Mouse (Mus musculus): ENCODE measurements around the gene Nqo1. TPM values are rescaled to one million over a fixed set of nuclear protein-coding genes. Genes with fewer than 3 reads are reported as not detected.

Gene Nqo1
- polyA plus RNA-seq, 1 experiment, result 9.7 TPM

- Histone ChIP-seq H3K4me3 (ENCODE audit: low read depth, low read length) (no peak overlapping the region), H3K27me3 (ENCODE audit: control insufficient read depth, insufficient read depth, low read length) (no peaks in the 10 kb centered on the region), H3K4me1 (ENCODE audit: control insufficient read depth, insufficient read depth, insufficient read length, low read length) (peaks cover under 1% of the 10 kb centered on the region; the same call in 1 of the 2 replicates), H3K36me3 (ENCODE audit: control insufficient read depth, insufficient read depth, low read length) (no peaks in the 10 kb centered on the region), H3K27ac (ENCODE audit: insufficient read depth, low read depth, low read length) (no peak overlapping the region)
- no peak for TF ChIP-seq POLR2A (IDR thresholded peaks at IDR 0.05; ENCODE audit: low read depth, low read length)
- TF ChIP-seq CTCF (IDR thresholded peaks at IDR 0.05; ENCODE audit: extremely low read depth, insufficient read length, insufficient replicate concordance, low read depth, low read length), result no peak
- 16% methylated on average over 5 of the region's 5 CpGs for WGBS
These were observed 18.4 kb downstream of the Nqo1 start for GRCm38 (mm10) chr8:107384651-107385050.

GRCm38 (mm10) chr8:107382898-107383297 is 20.1 kb downstream of the Nqo1 start:
- Histone ChIP-seq H3K4me1 (ENCODE audit: control insufficient read depth, insufficient read depth, insufficient read length, low read length) (no peaks in the 10 kb centered on the region), H3K27me3 (ENCODE audit: control insufficient read depth, insufficient read depth, low read length) (no peaks in the 10 kb centered on the region), H3K36me3 (ENCODE audit: control insufficient read depth, insufficient read depth, low read length) (peaks cover 7% of the 10 kb centered on the region), H3K27ac (ENCODE audit: insufficient read depth, low read depth, low read length) (no peak overlapping the region), H3K4me3 (ENCODE audit: low read depth, low read length) (no peak overlapping the region)
- TF ChIP-seq CTCF (IDR thresholded peaks at IDR 0.05; ENCODE audit: extremely low read depth, insufficient read length, insufficient replicate concordance, low read depth, low read length) (no peak), POLR2A (IDR thresholded peaks at IDR 0.05; ENCODE audit: low read depth, low read length) (no peak)
- WGBS, result 71% methylated on average over 4 of the region's 4 CpGs

GRCm38 (mm10) chr8:107381666-107382065 is 21.3 kb downstream of the Nqo1 start:
- no peak for TF ChIP-seq POLR2A (IDR thresholded peaks at IDR 0.05; ENCODE audit: low read depth, low read length)
- TF ChIP-seq CTCF (IDR thresholded peaks at IDR 0.05; ENCODE audit: extremely low read depth, insufficient read length, insufficient replicate concordance, low read depth, low read length), result no peak
- H3K4me3 ChIP-seq (ENCODE audit: low read depth, low read length), result no peak overlapping the region
- no peaks in the 10 kb centered on the region for H3K4me1 ChIP-seq (ENCODE audit: control insufficient read depth, insufficient read depth, insufficient read length, low read length)
- H3K27me3 ChIP-seq (ENCODE audit: control insufficient read depth, insufficient read depth, low read length), result no peaks in the 10 kb centered on the region
- 93% methylated on average over 4 of the region's 4 CpGs for WGBS
- H3K27ac ChIP-seq (ENCODE audit: insufficient read depth, low read depth, low read length), result no peak overlapping the region
- peaks cover 10% of the 10 kb centered on the region for H3K36me3 ChIP-seq (ENCODE audit: control insufficient read depth, insufficient read depth, low read length)

- 88% methylated on average over 8 of the region's 8 CpGs for WGBS
- no peak for TF ChIP-seq CTCF (IDR thresholded peaks at IDR 0.05; ENCODE audit: extremely low read depth, insufficient read length, insufficient replicate concordance, low read depth, low read length)
- no peak for TF ChIP-seq POLR2A (IDR thresholded peaks at IDR 0.05; ENCODE audit: low read depth, low read length)
- Histone ChIP-seq H3K27ac (ENCODE audit: insufficient read depth, low read depth, low read length) (no peak overlapping the region), H3K4me1 (ENCODE audit: control insufficient read depth, insufficient read depth, insufficient read length, low read length) (no peaks in the 10 kb centered on the region), H3K4me3 (ENCODE audit: low read depth, low read length) (no peak overlapping the region), H3K36me3 (ENCODE audit: control insufficient read depth, insufficient read depth, low read length) (peaks cover 12% of the 10 kb centered on the region), H3K27me3 (ENCODE audit: control insufficient read depth, insufficient read depth, low read length) (no peaks in the 10 kb centered on the region)
These were observed 22.3 kb downstream of the Nqo1 start for GRCm38 (mm10) chr8:107380734-107381133.

- 92% methylated on average over 3 of the region's 3 CpGs for WGBS
- TF ChIP-seq POLR2A (IDR thresholded peaks at IDR 0.05; ENCODE audit: low read depth, low read length), result no peak
- H3K27ac ChIP-seq (ENCODE audit: insufficient read depth, low read depth, low read length), result no peak overlapping the region
- peaks cover 24% of the 10 kb centered on the region for H3K36me3 ChIP-seq (ENCODE audit: control insufficient read depth, insufficient read depth, low read length)
- no peaks in the 10 kb centered on the region for H3K4me1 ChIP-seq (ENCODE audit: control insufficient read depth, insufficient read depth, insufficient read length, low read length)
- no peaks in the 10 kb centered on the region for H3K27me3 ChIP-seq (ENCODE audit: control insufficient read depth, insufficient read depth, low read length)
- no peak overlapping the region for H3K4me3 ChIP-seq (ENCODE audit: low read depth, low read length)
These were observed 25.7 kb downstream of the Nqo1 start for GRCm38 (mm10) chr8:107377346-107377745.

- Histone ChIP-seq H3K27me3 (ENCODE audit: control insufficient read depth, insufficient read depth, low read length) (no peaks in the 10 kb centered on the region), H3K36me3 (ENCODE audit: control insufficient read depth, insufficient read depth, low read length) (peaks cover 62% of the 10 kb centered on the region), H3K4me1 (ENCODE audit: control insufficient read depth, insufficient read depth, insufficient read length, low read length) (no peaks in the 10 kb centered on the region), H3K27ac (ENCODE audit: insufficient read depth, low read depth, low read length) (no peak overlapping the region), H3K4me3 (ENCODE audit: low read depth, low read length) (no peak overlapping the region)
- 76% methylated on average over 4 of the region's 4 CpGs for WGBS
- no peak for TF ChIP-seq POLR2A (IDR thresholded peaks at IDR 0.05; ENCODE audit: low read depth, low read length)
- no peak for TF ChIP-seq CTCF (IDR thresholded peaks at IDR 0.05; ENCODE audit: extremely low read depth, insufficient read length, insufficient replicate concordance, low read depth, low read length)
These were observed 32.7 kb downstream of the Nqo1 start for GRCm38 (mm10) chr8:107370311-107370710.

Other genes starting within 250 kb of the Nqo1 start
- 6.0 and 15.5 TPM in 2 replicates for gene Nfat5, start 109.7 kb downstream of the Nqo1 start, polyA plus RNA-seq (2012; rRNA removed)
- 9.2 and 11.7 TPM in 2 replicates for gene Nob1, start 21.8 kb upstream of the Nqo1 start, polyA plus RNA-seq (2012; rRNA removed)
- 23.6 and 56.9 TPM in 2 replicates for gene Wwp2, start 33.2 kb upstream of the Nqo1 start, polyA plus RNA-seq (2012; rRNA removed)
- gene Psmd7, start 185.3 kb upstream of the Nqo1 start, polyA plus RNA-seq (2012; rRNA removed), result 19.6 and 30.2 TPM in 2 replicates